Mouse (Mus musculus): ENCODE data around the gene Jaml. TPM values are rescaled to one million over a fixed set of nuclear protein-coding genes. Genes with fewer than 3 reads are reported as not detected.
A peak's percentile ranks its signal among the peaks of the same experiment; 100 is the strongest.

The Jaml gene
- polyA plus RNA-seq, 1 experiment from 2014 or later, result 0.49 TPM

- peak overlapping the region; percentile 24 for H3K4me3 ChIP-seq (ENCODE audit: low read depth, low read length)
- H3K9me3 ChIP-seq (replicated peaks; ENCODE audit: control insufficient read depth, low read length), result no peaks in the 10 kb centered on the region
- H3K36me3 ChIP-seq (replicated peaks; ENCODE audit: control insufficient read depth, insufficient read depth, low read depth, low read length), result no peaks in the 10 kb centered on the region
- H3K4me1 ChIP-seq (ENCODE audit: control insufficient read depth, insufficient read depth, low read length), result no peaks in the 10 kb centered on the region
- 2% methylated on average over 20 of the region's 20 CpGs for WGBS
- peak overlapping the region; percentile 39 for H3K4me2 ChIP-seq (ENCODE audit: low read depth, low read length)
- DNase-seq (ENCODE audit: low spot score) (peak; percentile 45), ATAC-seq (replicated peaks; ENCODE audit: insufficient number of reproducible peaks, low FRiP score, low TSS enrichment, low read depth) (peak; percentile 52)
- H3K9ac ChIP-seq (replicated peaks; ENCODE audit: low read length), result peak overlapping the region; percentile 46
- 0 out of 2 replicates have a peak overlapping the region, but pooled peaks have one; percentile 9 for H3K27ac ChIP-seq (replicated peaks; ENCODE audit: low read depth, low read length)
- H3K27me3 ChIP-seq (ENCODE audit: control insufficient read depth, insufficient read depth, low read length), result peaks cover 27% of the 10 kb centered on the region
Observed at GRCm38 (mm10) chr9:45042056-45042720, 36.8 kb upstream of the Jaml start.

- 1% methylated on average over 10 of the region's 10 CpGs for WGBS
- H3K27me3 ChIP-seq (ENCODE audit: control insufficient read depth, insufficient read depth, low read length), result peaks cover 27% of the 10 kb centered on the region
- peak overlapping the region; percentile 24 for H3K4me3 ChIP-seq (ENCODE audit: low read depth, low read length)
- H3K9ac ChIP-seq (replicated peaks; ENCODE audit: low read length), result peak overlapping the region; percentile 46
- H3K9me3 ChIP-seq (replicated peaks; ENCODE audit: control insufficient read depth, low read length), result no peaks in the 10 kb centered on the region
- no peaks in the 10 kb centered on the region for H3K36me3 ChIP-seq (replicated peaks; ENCODE audit: control insufficient read depth, insufficient read depth, low read depth, low read length)
- H3K27ac ChIP-seq (replicated peaks; ENCODE audit: low read depth, low read length), result no peak overlapping the region
- peak overlapping the region; percentile 39 for H3K4me2 ChIP-seq (ENCODE audit: low read depth, low read length)
- H3K4me1 ChIP-seq (ENCODE audit: control insufficient read depth, insufficient read depth, low read length), result no peaks in the 10 kb centered on the region
- ATAC-seq (replicated peaks; ENCODE audit: insufficient number of reproducible peaks, low FRiP score, low TSS enrichment, low read depth), result no peak
- DNase-seq (ENCODE audit: low spot score), result peak; percentile 32
Observed at GRCm38 (mm10) chr9:45042947-45043346, 36.0 kb upstream of the Jaml start.

DNA sequence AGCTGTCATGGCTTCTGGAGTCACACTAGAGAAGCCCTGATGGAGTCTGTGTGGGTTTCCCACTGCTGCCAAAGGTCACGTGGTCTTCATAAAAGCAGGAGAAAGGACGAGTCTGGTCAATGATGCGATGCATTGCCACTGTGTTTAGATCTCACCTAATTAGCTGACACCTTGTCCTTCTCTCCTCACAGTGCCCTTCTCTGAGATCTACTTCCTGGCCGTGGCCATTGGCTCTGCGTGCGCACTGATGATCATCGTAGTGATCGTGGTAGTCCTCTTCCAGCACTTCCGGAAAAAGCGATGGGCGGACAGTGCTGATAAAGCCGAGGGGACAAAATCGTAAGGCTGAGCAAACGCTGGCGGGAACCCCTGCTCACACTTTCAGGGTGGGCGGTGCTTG lies 32.0 kb upstream of the Jaml start:
- no peaks in the 10 kb centered on the region for H3K9me3 ChIP-seq (replicated peaks; ENCODE audit: control insufficient read depth, low read length)
- peaks cover 15% of the 10 kb centered on the region for H3K27me3 ChIP-seq (ENCODE audit: control insufficient read depth, insufficient read depth, low read length)
- ATAC-seq (replicated peaks; ENCODE audit: insufficient number of reproducible peaks, low FRiP score, low TSS enrichment, low read depth) (no peak), DNase-seq (ENCODE audit: low spot score) (no peak)
- no peak overlapping the region for H3K9ac ChIP-seq (replicated peaks; ENCODE audit: low read length)
- no peak overlapping the region for H3K27ac ChIP-seq (replicated peaks; ENCODE audit: low read depth, low read length)
- no peaks in the 10 kb centered on the region for H3K4me1 ChIP-seq (ENCODE audit: control insufficient read depth, insufficient read depth, low read length)
- no peak overlapping the region for H3K4me2 ChIP-seq (ENCODE audit: low read depth, low read length)
- WGBS, result 88% methylated on average over 16 of the region's 16 CpGs
- no peaks in the 10 kb centered on the region for H3K36me3 ChIP-seq (replicated peaks; ENCODE audit: control insufficient read depth, insufficient read depth, low read depth, low read length)
- H3K4me3 ChIP-seq (ENCODE audit: low read depth, low read length), result no peak overlapping the region

DNA sequence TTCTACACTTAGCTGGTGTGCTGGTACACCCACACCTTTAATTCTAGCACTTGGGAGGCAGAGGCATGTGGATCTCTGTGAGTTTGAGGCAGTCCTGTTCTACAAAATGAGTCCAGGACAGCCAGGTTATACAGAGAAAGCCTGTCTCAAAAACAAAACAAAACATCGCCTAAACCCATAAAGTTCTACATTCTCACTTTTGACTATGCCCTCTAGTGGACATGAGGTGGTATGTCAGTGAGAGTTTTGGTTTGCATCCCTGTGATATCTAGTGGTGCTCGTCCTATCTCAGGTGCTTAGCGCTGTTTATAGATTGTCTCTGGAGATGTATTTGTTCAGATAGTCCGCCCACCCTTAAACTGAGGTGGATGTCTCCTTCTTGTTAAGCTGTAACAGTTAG lies 30.5 kb upstream of the Jaml start:
- ATAC-seq (replicated peaks; ENCODE audit: insufficient number of reproducible peaks, low FRiP score, low TSS enrichment, low read depth) (no peak), DNase-seq (ENCODE audit: low spot score) (peak; percentile 66)
- no peak overlapping the region for H3K9ac ChIP-seq (replicated peaks; ENCODE audit: low read length)

GRCm38 (mm10) chr9:45049731-45050130 lies 29.3 kb upstream of the Jaml start:
- no peak overlapping the region for H3K4me2 ChIP-seq (ENCODE audit: low read depth, low read length)
- WGBS, result 82% methylated on average over 1 of the region's 1 CpGs
- no peaks in the 10 kb centered on the region for H3K9me3 ChIP-seq (replicated peaks; ENCODE audit: control insufficient read depth, low read length)
- H3K36me3 ChIP-seq (replicated peaks; ENCODE audit: control insufficient read depth, insufficient read depth, low read depth, low read length), result no peaks in the 10 kb centered on the region
- no peak for DNase-seq (ENCODE audit: low spot score)
- H3K27me3 ChIP-seq (ENCODE audit: control insufficient read depth, insufficient read depth, low read length), result no peaks in the 10 kb centered on the region
- no peak overlapping the region for H3K27ac ChIP-seq (replicated peaks; ENCODE audit: low read depth, low read length)
- no peak overlapping the region for H3K4me3 ChIP-seq (ENCODE audit: low read depth, low read length)
- no peaks in the 10 kb centered on the region for H3K4me1 ChIP-seq (ENCODE audit: control insufficient read depth, insufficient read depth, low read length)
- ATAC-seq (replicated peaks; ENCODE audit: insufficient number of reproducible peaks, low FRiP score, low TSS enrichment, low read depth), result no peak
- no peak overlapping the region for H3K9ac ChIP-seq (replicated peaks; ENCODE audit: low read length)

More for the DNA sequence above, 30.5 kb upstream of the Jaml start:
- H3K4me1 ChIP-seq (ENCODE audit: control insufficient read depth, insufficient read depth, low read length), result no peaks in the 10 kb centered on the region
- H3K36me3 ChIP-seq (replicated peaks; ENCODE audit: control insufficient read depth, insufficient read depth, low read depth, low read length), result no peaks in the 10 kb centered on the region
- no peaks in the 10 kb centered on the region for H3K9me3 ChIP-seq (replicated peaks; ENCODE audit: control insufficient read depth, low read length)
- no peak overlapping the region for H3K4me3 ChIP-seq (ENCODE audit: low read depth, low read length)
- no peaks in the 10 kb centered on the region for H3K27me3 ChIP-seq (ENCODE audit: control insufficient read depth, insufficient read depth, low read length)
- H3K4me2 ChIP-seq (ENCODE audit: low read depth, low read length), result no peak overlapping the region
- no peak overlapping the region for H3K27ac ChIP-seq (replicated peaks; ENCODE audit: low read depth, low read length)
- WGBS, result 26% methylated on average over 4 of the region's 4 CpGs

DNA sequence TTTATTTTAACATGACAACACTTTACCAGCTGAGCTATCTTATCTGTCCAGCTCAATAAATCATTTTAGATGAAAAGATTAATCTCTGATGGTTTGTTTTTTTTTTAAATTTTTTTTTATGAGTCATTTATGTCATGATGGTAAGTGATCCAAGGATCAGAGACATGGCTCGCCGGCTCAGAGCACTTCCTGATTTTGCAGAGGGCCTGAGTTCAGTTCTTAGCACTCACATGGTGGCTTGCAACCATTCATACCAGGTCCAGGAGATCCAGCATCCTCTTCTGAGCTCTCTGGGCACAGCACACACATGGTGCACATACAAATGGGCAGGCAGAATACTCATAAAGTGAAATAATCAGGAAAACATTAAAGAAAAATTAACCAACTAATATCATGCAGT lies 28.7 kb upstream of the Jaml start:
- no peaks in the 10 kb centered on the region for H3K4me1 ChIP-seq (ENCODE audit: control insufficient read depth, insufficient read depth, low read length)
- no peak overlapping the region for H3K27ac ChIP-seq (replicated peaks; ENCODE audit: low read depth, low read length)
- no peak overlapping the region for H3K4me2 ChIP-seq (ENCODE audit: low read depth, low read length)
- no peak overlapping the region for H3K4me3 ChIP-seq (ENCODE audit: low read depth, low read length)
- no peaks in the 10 kb centered on the region for H3K9me3 ChIP-seq (replicated peaks; ENCODE audit: control insufficient read depth, low read length)
- WGBS, result 86% methylated on average over 2 of the region's 2 CpGs
- no peak overlapping the region for H3K9ac ChIP-seq (replicated peaks; ENCODE audit: low read length)
- ATAC-seq (replicated peaks; ENCODE audit: insufficient number of reproducible peaks, low FRiP score, low TSS enrichment, low read depth), result no peak
- H3K27me3 ChIP-seq (ENCODE audit: control insufficient read depth, insufficient read depth, low read length), result no peaks in the 10 kb centered on the region
- H3K36me3 ChIP-seq (replicated peaks; ENCODE audit: control insufficient read depth, insufficient read depth, low read depth, low read length), result no peaks in the 10 kb centered on the region
- no peak for DNase-seq (ENCODE audit: low spot score)

DNA sequence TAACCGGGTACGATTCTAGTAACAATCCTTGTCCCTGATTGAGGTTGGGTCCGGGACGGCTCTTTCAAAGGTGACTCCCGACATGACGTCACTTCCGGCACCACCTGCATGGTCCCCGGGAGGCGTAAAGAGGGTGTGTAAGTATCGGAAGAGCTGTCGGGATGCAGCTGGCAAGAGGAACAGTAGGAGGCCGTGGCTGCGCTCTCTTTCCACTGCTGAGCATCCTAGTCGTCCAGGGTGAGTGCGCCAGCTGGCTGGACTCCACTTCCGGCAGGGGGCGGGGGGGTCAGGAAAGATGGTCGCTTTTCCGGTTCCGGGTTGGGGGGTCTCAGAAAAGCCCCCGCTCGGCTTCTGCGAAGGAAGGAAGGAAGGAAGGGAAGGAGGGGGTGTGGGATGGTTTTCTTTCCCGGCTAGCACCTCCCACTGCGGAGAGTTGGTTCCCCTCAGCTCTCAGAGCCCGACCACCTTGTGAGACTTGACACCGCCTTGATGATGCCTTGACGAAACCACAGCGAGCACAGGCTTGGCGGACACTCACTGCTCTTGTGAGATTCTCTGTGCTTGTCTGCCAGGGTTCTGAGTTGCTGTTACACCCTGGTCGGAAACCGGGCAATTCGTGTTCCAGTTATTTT lies 23.8 kb upstream of the Jaml start, which contains the start of gene Mpzl3:
TSS of gene Mpzl3 (plus strand) at position 105 of the 632 bp plus-strand sequence.
- Histone ChIP-seq H3K9me3 (replicated peaks; ENCODE audit: control insufficient read depth, low read length) (no peaks in the 10 kb centered on the region), H3K4me2 (ENCODE audit: low read depth, low read length) (peak within 1 kb of the TSS; percentile 55), H3K4me1 (ENCODE audit: control insufficient read depth, insufficient read depth, low read length) (no peaks in the 10 kb centered on the region), H3K36me3 (replicated peaks; ENCODE audit: control insufficient read depth, insufficient read depth, low read depth, low read length) (no peaks in the 10 kb centered on the region), H3K27me3 (ENCODE audit: control insufficient read depth, insufficient read depth, low read length) (no peaks in the 10 kb centered on the region; the same call in 1 of the 2 replicates), H3K27ac (replicated peaks; ENCODE audit: low read depth, low read length) (peak within 1 kb of the TSS; percentile 90), H3K9ac (replicated peaks; ENCODE audit: low read length) (peak within 1 kb of the TSS; percentile 64), H3K4me3 (ENCODE audit: low read depth, low read length) (peak within 1 kb of the TSS; percentile 57)
- under 1% methylated on average over 32 of the region's 33 CpGs for WGBS
- DNase-seq (ENCODE audit: low spot score), result peak; percentile 94
- peak; percentile 94 for ATAC-seq (replicated peaks; ENCODE audit: insufficient number of reproducible peaks, low FRiP score, low TSS enrichment, low read depth)

DNA sequence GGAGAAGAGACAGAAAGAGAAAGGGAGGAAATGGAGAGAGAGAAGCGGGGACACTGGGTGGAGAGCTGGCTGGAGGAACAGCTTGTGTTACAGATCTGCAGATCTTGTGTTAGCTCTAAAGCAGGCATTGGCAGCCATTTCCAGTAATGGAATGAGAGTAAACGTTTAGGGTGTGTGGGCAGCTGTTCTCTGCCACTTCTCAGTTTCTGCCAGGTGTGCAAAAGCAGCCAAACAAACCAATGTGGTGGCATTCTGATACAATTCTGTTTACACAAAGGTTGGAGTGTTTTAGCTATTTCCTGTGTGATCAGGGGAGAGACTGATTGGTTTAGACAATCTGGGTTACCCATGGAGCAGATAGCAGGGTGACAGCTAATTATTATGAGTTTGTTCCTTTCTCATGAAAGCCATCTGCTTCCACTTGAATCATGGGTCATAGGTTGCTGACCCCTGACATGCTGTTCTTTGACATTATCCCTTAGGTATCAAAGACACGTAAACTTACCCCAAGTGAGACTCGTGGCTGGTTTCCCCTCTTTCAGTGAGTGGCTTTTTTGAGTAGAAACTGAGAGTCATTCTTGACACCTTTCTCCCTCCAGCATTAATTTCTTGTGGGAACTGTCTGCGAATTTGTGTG lies 20.6 kb upstream of the Jaml start:
- no peak overlapping the region for H3K9ac ChIP-seq (replicated peaks; ENCODE audit: low read length)
- H3K27me3 ChIP-seq (ENCODE audit: control insufficient read depth, insufficient read depth, low read length), result peaks cover 3% of the 10 kb centered on the region; the same call in 1 of the 2 replicates
- H3K9me3 ChIP-seq (replicated peaks; ENCODE audit: control insufficient read depth, low read length), result no peaks in the 10 kb centered on the region
- ATAC-seq (replicated peaks; ENCODE audit: insufficient number of reproducible peaks, low FRiP score, low TSS enrichment, low read depth) (no peak), DNase-seq (ENCODE audit: low spot score) (no peak)
- no peak overlapping the region for H3K4me2 ChIP-seq (ENCODE audit: low read depth, low read length)
- 18% methylated on average over 5 of the region's 5 CpGs for WGBS
- H3K4me3 ChIP-seq (ENCODE audit: low read depth, low read length), result no peak overlapping the region
- H3K27ac ChIP-seq (replicated peaks; ENCODE audit: low read depth, low read length), result no peak overlapping the region
- H3K4me1 ChIP-seq (ENCODE audit: control insufficient read depth, insufficient read depth, low read length), result no peaks in the 10 kb centered on the region
- no peaks in the 10 kb centered on the region for H3K36me3 ChIP-seq (replicated peaks; ENCODE audit: control insufficient read depth, insufficient read depth, low read depth, low read length)

All from embryonic facial prominence, embryonic 11.5 days (tissue).